Mouse (Mus musculus): ENCODE results near the gene Abcd1. TPM values are rescaled to one million over a fixed set of nuclear protein-coding genes. Genes with fewer than 3 reads are reported as not detected.
"Not testable (repeated sequence)": the region's sequence is repeated elsewhere in the genome, so short reads cannot be mapped to it uniquely, and the experiment has no call there.

Abcd1 gene
- polyA plus RNA-seq, 1 experiment from 2014 or later = 12.3 TPM

DNA sequence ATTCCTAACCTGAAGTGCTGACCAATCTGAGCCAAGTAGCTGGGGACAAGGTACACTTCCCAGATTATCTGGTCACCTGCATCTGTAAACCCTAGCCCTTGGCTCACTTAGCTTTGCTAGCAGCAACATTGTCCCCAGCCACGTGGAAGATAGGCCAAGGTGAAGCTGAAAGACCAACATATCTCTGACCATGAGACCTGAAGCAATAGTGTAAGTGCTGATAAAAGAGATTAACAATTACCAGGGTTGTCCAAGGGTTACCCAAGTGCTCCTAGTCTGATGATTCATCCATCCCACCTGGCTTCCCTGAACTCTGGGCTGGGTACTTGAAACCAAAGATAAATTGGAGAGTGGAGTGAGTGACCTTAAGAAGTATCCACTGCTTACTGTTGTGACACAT is 14.5 kb downstream of the Abcd1 start:
- H3K36me3 ChIP-seq (ENCODE audit: control insufficient read depth, insufficient read depth) = no peaks in the 10 kb centered on the region
- 47% methylated on average over 1 of the region's 1 CpGs for WGBS
- no peak for ATAC-seq
- H3K4me1 ChIP-seq (replicated peaks; ENCODE audit: control insufficient read depth, insufficient read depth, low read length) = no peaks in the 10 kb centered on the region
- H3K9ac ChIP-seq (replicated peaks; ENCODE audit: low read depth, low read length) = no peak overlapping the region
- no peak overlapping the region for H3K27ac ChIP-seq (ENCODE audit: low read length)
- no peaks in the 10 kb centered on the region for H3K27me3 ChIP-seq (replicated peaks; ENCODE audit: control insufficient read depth, insufficient read depth, low read length)
- H3K9me3 ChIP-seq (ENCODE audit: control insufficient read depth, low read length) = no peaks in the 10 kb centered on the region
- no peak overlapping the region for H3K4me2 ChIP-seq (ENCODE audit: low read length)
- no peak overlapping the region for H3K4me3 ChIP-seq (replicated peaks; ENCODE audit: low read length)

DNA sequence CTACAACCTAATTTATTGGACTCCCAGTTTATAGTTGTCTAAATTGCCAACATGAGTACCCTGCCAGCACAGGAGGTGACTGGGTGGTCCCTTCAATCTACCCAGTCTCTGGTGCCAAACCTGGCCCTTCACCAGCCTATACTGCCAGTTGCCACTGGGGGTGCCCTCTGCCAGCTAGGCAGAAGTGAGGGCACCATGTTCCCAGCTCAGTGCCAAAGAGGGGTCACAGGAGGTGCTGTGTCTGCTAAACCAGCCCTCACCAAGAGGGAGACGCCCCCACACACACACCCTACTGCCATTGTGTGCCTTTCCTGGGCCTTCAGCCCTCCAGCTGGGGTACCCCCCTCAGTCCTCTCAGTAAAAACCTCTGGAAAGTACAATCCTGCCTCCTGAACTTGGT is 21.8 kb downstream of the Abcd1 start:
- WGBS = 75% methylated on average over 1 of the region's 1 CpGs
- H3K36me3 ChIP-seq (ENCODE audit: control insufficient read depth, insufficient read depth) = no peaks in the 10 kb centered on the region
- H3K4me1 ChIP-seq (replicated peaks; ENCODE audit: control insufficient read depth, insufficient read depth, low read length) = no peaks in the 10 kb centered on the region
- ATAC-seq = no peak
- no peak overlapping the region for H3K4me2 ChIP-seq (ENCODE audit: low read length)
- H3K27ac ChIP-seq (ENCODE audit: low read length) = no peak overlapping the region
- H3K9ac ChIP-seq (replicated peaks; ENCODE audit: low read depth, low read length) = no peak overlapping the region
- H3K9me3 ChIP-seq (ENCODE audit: control insufficient read depth, low read length) = no peaks in the 10 kb centered on the region
- no peaks in the 10 kb centered on the region for H3K27me3 ChIP-seq (replicated peaks; ENCODE audit: control insufficient read depth, insufficient read depth, low read length)
- H3K4me3 ChIP-seq (replicated peaks; ENCODE audit: low read length) = no peak overlapping the region

DNA sequence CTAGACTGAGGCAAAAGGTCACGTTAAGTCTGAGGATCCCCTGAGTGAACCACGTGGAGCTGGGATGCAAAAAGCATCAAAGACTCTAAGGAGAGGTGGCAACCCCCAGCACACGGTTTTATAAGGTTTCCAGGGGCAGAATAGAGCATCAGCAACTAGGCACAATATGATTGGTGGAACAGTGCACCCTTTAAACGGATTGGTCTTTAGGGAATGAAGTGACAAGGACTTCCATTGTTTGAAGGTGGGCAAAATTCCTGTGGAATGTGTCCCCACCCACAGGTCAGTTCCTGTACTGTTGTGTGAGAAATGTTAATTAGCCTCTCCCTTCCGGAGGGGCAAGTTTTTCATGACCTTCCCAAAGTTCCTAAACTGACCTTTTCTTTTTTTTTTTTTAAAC is 22.8 kb downstream of the Abcd1 start:
- no peak overlapping the region for H3K27ac ChIP-seq (ENCODE audit: low read length)
- H3K9me3 ChIP-seq (ENCODE audit: control insufficient read depth, low read length) = no peaks in the 10 kb centered on the region
- H3K4me2 ChIP-seq (ENCODE audit: low read length) = no peak overlapping the region
- H3K36me3 ChIP-seq (ENCODE audit: control insufficient read depth, insufficient read depth) = no peaks in the 10 kb centered on the region
- no peak overlapping the region for H3K4me3 ChIP-seq (replicated peaks; ENCODE audit: low read length)
- no peak overlapping the region for H3K9ac ChIP-seq (replicated peaks; ENCODE audit: low read depth, low read length)
- H3K4me1 ChIP-seq (replicated peaks; ENCODE audit: control insufficient read depth, insufficient read depth, low read length) = no peaks in the 10 kb centered on the region
- H3K27me3 ChIP-seq (replicated peaks; ENCODE audit: control insufficient read depth, insufficient read depth, low read length) = no peaks in the 10 kb centered on the region
- no peak for ATAC-seq
- WGBS = 72% methylated on average over 5 of the region's 5 CpGs

DNA sequence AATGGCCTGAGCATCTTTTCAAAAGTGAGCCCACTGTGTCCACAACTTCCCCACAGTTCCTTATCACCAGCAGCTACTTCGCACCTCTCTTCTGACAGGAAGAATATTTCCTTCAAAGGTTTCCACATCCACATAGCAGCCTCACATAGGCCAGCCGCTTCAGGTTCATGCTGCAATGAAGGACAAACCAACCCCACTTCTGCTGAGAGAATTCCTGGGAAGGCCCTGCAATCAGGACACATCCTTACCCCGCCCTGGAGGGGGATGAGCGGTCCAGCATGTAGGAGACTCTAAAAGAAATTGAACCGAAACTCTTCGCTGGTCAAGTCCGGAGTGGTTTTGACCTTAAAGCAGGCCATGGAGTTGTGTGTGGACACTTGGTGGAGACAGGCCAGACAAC is 23.4 kb downstream of the Abcd1 start:
- WGBS = 94% methylated on average over 7 of the region's 7 CpGs
- H3K4me2 ChIP-seq (ENCODE audit: low read length); H3K27ac ChIP-seq (ENCODE audit: low read length); H3K4me1 ChIP-seq (replicated peaks; ENCODE audit: control insufficient read depth, insufficient read depth, low read length); ATAC-seq; H3K27me3 ChIP-seq (replicated peaks; ENCODE audit: control insufficient read depth, insufficient read depth, low read length); H3K9ac ChIP-seq (replicated peaks; ENCODE audit: low read depth, low read length); H3K4me3 ChIP-seq (replicated peaks; ENCODE audit: low read length); H3K9me3 ChIP-seq (ENCODE audit: control insufficient read depth, low read length); H3K36me3 ChIP-seq (ENCODE audit: control insufficient read depth, insufficient read depth): not testable (repeated sequence)

DNA sequence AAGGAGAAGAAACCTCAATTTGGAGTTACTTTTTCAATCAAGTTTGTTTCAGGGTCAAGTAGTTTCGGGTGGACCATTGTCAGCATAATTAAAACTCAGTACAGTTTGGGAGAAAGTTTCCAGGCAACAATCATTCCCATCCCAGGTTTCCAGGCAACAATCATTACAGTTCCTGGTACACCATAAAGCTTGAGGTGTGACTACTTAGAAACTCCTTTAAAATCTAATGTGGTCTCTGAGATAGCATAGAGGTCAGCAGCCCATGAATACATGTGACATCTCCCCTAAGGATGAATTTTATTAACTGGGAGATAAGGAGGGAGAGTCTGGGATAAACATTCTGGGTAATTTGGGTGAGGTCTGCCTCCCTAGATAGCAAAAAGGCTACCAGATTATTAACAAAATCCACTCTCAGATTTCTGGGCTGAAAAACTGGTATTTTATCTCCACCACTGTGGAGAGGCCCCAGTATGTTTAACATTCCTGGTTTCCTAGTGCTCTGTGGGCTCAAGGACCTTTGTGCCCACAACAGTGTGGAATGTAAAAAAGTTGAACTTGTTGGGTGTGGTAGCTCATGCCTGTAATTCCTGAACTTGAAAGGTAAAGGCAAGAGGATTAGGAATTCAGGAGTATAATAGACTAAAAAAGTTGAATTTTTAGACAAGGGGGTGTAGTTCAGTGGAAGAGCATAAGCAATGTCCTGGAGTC is 28.5 kb downstream of the Abcd1 start:
- H3K9ac ChIP-seq (replicated peaks; ENCODE audit: low read depth, low read length) = no peak overlapping the region
- H3K4me1 ChIP-seq (replicated peaks; ENCODE audit: control insufficient read depth, insufficient read depth, low read length) = no peaks in the 10 kb centered on the region
- H3K9me3 ChIP-seq (ENCODE audit: control insufficient read depth, low read length) = no peaks in the 10 kb centered on the region
- no peaks in the 10 kb centered on the region for H3K36me3 ChIP-seq (ENCODE audit: control insufficient read depth, insufficient read depth)
- no peak overlapping the region for H3K4me2 ChIP-seq (ENCODE audit: low read length)
- H3K27me3 ChIP-seq (replicated peaks; ENCODE audit: control insufficient read depth, insufficient read depth, low read length) = no peaks in the 10 kb centered on the region
- WGBS = 84% methylated on average over 1 of the region's 1 CpGs
- no peak overlapping the region for H3K27ac ChIP-seq (ENCODE audit: low read length)
- H3K4me3 ChIP-seq (replicated peaks; ENCODE audit: low read length) = no peak overlapping the region
- no peak for ATAC-seq

DNA sequence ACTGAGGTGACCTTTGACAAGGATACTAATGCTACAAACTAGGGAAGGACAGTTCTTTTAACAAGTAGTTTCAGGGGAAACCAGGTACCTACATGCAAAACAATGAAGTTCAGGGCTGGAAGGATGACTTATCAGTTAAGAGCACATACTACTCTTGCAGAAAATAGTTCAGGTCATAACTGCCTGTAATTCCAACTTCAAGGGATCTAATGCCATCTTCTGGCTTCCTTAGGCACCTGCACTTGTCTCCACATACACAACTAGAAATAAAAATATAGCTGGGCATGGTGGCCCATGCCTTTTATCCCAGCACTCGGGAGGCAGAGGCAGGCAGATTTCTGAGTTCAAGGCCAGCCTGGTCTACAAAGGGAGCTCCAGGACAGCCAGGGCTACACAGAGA is 32.6 kb downstream of the Abcd1 start:
- WGBS = 80% methylated on average over 1 of the region's 1 CpGs
- no peak for ATAC-seq

DNA sequence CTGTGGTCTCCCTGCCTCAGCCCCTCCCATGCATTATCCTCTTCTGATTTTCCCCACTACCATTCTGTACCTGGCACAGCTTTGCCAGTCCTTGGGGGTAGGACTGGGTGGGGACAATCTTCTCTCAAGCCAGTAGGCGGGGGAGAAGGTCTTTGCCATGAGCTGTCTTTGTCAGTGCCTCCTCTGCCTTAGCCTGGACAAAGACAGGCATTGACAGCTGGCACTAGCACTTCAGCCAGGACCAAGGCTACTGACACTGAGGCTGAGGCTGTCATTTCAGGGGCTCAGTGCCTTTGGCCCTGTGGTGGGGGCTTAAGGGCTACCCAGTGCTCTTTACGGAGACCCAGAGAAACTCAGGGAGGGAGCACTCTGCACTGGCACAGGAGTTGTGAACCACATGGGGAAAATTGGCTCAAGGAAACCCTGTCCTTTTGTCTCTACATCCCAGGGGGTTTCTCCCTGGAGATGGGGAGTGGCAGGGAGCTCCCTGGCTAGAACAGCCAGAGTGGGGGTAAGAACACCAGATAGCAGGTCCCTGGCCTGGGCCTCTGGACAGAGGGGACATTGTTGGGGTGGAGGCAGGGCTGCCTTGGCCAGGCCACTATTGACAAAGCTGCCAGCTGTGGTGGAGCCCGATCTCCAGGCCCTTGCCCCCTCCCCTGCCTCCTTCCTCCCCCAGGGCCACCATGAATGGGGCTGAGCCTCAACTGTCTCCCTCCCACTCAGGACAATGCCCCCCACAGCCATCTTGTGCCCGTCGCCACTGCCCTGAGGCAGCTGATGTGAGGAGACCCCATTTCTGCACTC is 40.1 kb downstream of the Abcd1 start, which contains the start of gene Plxnb3:
Plxnb3 (plus strand) TSS at position 757 of the 807 bp plus-strand sequence.
- Histone ChIP-seq H3K9ac (replicated peaks; ENCODE audit: low read depth, low read length) (no peak within 1 kb of the TSS), H3K36me3 (ENCODE audit: control insufficient read depth, insufficient read depth) (no peaks in the 10 kb centered on the region), H3K27me3 (replicated peaks; ENCODE audit: control insufficient read depth, insufficient read depth, low read length) (no peaks in the 10 kb centered on the region), H3K4me1 (replicated peaks; ENCODE audit: control insufficient read depth, insufficient read depth, low read length) (no peaks in the 10 kb centered on the region), H3K4me3 (replicated peaks; ENCODE audit: low read length) (no peak within 1 kb of the TSS), H3K9me3 (ENCODE audit: control insufficient read depth, low read length) (no peaks in the 10 kb centered on the region), H3K27ac (ENCODE audit: low read length) (no peak within 1 kb of the TSS), H3K4me2 (ENCODE audit: low read length) (no peak within 1 kb of the TSS)
- WGBS = 64% methylated on average over 4 of the region's 5 CpGs
- no peak for ATAC-seq

More for the DNA sequence above, 32.6 kb downstream of the Abcd1 start:
- H3K4me2 ChIP-seq (ENCODE audit: low read length) = no peak overlapping the region
- no peak overlapping the region for H3K4me3 ChIP-seq (replicated peaks; ENCODE audit: low read length)
- H3K36me3 ChIP-seq (ENCODE audit: control insufficient read depth, insufficient read depth) = no peaks in the 10 kb centered on the region
- H3K9ac ChIP-seq (replicated peaks; ENCODE audit: low read depth, low read length) = no peak overlapping the region
- H3K9me3 ChIP-seq (ENCODE audit: control insufficient read depth, low read length) = no peaks in the 10 kb centered on the region
- no peak overlapping the region for H3K27ac ChIP-seq (ENCODE audit: low read length)
- H3K27me3 ChIP-seq (replicated peaks; ENCODE audit: control insufficient read depth, insufficient read depth, low read length) = no peaks in the 10 kb centered on the region
- no peaks in the 10 kb centered on the region for H3K4me1 ChIP-seq (replicated peaks; ENCODE audit: control insufficient read depth, insufficient read depth, low read length)

DNA sequence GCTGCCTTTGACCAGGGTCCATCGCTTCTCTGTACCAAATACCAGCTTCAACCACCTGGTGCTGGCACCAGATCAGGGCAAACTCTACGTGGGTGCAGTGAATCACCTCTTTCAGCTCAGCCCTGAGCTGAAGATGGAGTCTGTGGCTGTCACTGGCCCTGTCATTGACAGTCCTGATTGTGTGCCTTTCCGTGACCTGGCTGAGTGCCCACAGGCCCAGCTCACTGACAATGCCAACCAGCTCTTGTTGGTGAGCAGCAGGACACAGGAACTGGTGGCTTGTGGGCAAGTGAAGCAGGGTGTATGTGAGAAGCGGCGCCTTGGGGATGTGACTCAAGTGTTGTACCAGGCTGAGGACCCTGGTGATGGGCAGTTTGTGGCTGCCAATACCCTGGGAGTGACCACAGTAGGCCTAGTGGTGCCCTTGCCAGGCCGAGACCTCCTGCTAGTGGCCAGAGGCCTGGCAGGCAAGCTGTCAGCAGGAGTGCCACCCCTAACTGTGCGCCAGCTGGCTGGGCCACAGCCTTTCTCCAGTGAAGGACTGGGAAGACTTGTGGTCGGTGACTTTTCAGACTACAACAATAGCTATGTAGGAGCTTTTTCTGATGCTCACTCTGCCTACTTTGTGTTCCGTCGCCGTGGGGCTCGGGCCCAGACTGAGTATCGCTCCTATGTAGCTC is 42.4 kb downstream of the Abcd1 start:
- no peaks in the 10 kb centered on the region for H3K4me1 ChIP-seq (replicated peaks; ENCODE audit: control insufficient read depth, insufficient read depth, low read length)
- H3K36me3 ChIP-seq (ENCODE audit: control insufficient read depth, insufficient read depth) = no peaks in the 10 kb centered on the region
- H3K27me3 ChIP-seq (replicated peaks; ENCODE audit: control insufficient read depth, insufficient read depth, low read length) = no peaks in the 10 kb centered on the region
- H3K4me2 ChIP-seq (ENCODE audit: low read length) = no peak overlapping the region
- no peak overlapping the region for H3K9ac ChIP-seq (replicated peaks; ENCODE audit: low read depth, low read length)
- no peak overlapping the region for H3K27ac ChIP-seq (ENCODE audit: low read length)
- H3K9me3 ChIP-seq (ENCODE audit: control insufficient read depth, low read length) = no peaks in the 10 kb centered on the region
- ATAC-seq = no peak
- 74% methylated on average over 13 of the region's 13 CpGs for WGBS
- H3K4me3 ChIP-seq (replicated peaks; ENCODE audit: low read length) = no peak overlapping the region

DNA sequence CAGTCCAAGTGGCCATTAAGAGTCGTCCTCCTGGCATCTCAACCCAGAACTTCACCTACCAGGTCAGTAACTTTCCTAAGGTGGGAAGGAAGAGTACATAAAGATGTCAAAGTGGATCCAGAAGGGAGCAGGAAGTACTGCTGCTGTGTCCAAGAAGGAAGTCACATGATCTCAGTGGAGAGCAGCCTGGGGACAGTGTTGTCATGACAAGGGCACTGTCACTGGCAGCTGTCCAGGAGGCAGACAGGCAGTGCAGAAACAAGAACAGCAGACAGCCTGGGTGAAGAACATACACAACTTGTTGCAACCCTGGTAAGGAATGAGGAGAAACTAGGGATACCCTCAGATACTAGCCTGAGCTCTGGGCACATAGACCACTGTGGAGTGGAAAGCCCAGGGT is 48.9 kb downstream of the Abcd1 start:
- Histone ChIP-seq H3K4me1 (replicated peaks; ENCODE audit: control insufficient read depth, insufficient read depth, low read length) (no peaks in the 10 kb centered on the region), H3K4me3 (replicated peaks; ENCODE audit: low read length) (no peak overlapping the region), H3K36me3 (ENCODE audit: control insufficient read depth, insufficient read depth) (no peaks in the 10 kb centered on the region), H3K27me3 (replicated peaks; ENCODE audit: control insufficient read depth, insufficient read depth, low read length) (no peaks in the 10 kb centered on the region), H3K4me2 (ENCODE audit: low read length) (no peak overlapping the region), H3K27ac (ENCODE audit: low read length) (no peak overlapping the region), H3K9ac (replicated peaks; ENCODE audit: low read depth, low read length) (no peak overlapping the region), H3K9me3 (ENCODE audit: control insufficient read depth, low read length) (no peaks in the 10 kb centered on the region)
- WGBS = 63% methylated on average over 1 of the region's 1 CpGs
- ATAC-seq = no peak

Measured in forebrain, embryonic 16.5 days (tissue).